Mouse (Mus musculus) CD4-positive naive resting alpha-beta T cell, adult 57 days (primary cell): ENCODE measurements around the gene Ddx25. TPM values are rescaled to one million over a fixed set of nuclear protein-coding genes. Genes with fewer than 3 reads are reported as not detected.

Experiments used
- total RNA-seq: library from RNA; stranded (reverse); gene quantifications from one replicate; pipeline ENCODE4 v1.2.4, GENCODE M21; 2023

Gene Ddx25
- total RNA-seq, result 0.12 TPM

GRCm38 (mm10) chr9:35558257-35559008, at the start of gene Ddx25, which contains the start of gene Pus3:
Gene Ddx25 (minus strand): TSS chr9:35558528.
Gene Pus3 (plus strand): TSS chr9:35558595.

DNA sequence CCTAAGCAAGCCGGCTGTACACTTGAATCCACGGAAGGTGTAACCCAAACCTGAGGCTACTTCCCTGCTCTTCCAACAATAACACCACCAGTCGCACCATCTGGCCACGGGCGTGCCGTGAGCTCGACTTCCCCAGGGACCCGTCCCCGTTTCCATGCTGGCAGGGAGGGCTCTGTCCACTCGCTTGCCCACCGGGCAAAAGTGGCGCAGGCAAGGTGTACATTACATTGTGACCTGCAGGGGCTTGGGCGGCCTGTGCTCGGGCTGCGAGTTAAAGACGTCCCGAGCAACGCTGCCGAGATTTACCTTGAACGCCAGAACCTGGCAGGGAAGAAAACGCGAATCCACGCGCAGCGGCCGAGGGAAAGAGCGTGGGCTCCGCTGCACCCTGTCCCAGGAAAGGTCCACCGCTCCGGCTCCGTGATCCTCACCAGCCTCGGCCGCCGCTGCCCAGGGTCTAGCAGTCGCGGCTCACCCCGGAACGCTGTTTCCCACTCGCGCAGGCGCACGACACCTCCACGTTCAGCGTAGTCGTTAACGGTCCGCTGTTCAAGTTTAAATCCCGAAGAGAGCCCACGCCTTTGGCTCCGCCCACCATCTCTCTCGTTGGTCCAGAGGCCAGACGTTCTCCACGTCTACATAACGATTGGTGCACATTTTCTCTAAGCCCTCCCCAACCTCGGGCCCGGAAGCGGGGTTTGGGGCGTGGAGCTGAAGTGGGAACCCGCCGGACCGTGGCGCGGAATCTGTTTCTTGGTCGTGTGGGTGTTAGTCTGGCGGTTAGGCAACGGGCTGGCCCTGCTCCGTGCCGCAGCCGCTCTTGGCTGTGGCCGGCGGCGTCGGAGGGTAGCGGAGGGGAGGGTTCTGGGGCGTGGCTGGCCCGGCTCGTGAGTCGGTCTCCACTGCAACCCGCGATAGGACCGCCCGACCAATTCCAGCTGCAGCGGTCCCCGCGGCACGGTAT, 11.5 kb upstream of the Ddx25 start, which contains the start of the genes Pate2 and Hyls1:
Gene Pate2 (plus strand): TSS at position 714 of the 964 bp plus-strand sequence.
Gene Hyls1 (minus strand): TSS at position 828 of the 964 bp plus-strand sequence.

GRCm38 (mm10) chr9:35518169-35518568, 40.2 kb downstream of the Ddx25 start, which contains the start of gene Gm1113:
Gene Gm1113 (minus strand): TSS chr9:35518269.

Other genes starting within 250 kb of the Ddx25 start
- gene Cdon, start 137.4 kb downstream of the Ddx25 start, total RNA-seq, result 28.0 TPM
- gene Gm1113, start 40.3 kb downstream of the Ddx25 start, total RNA-seq, result not detected
- 29.5 TPM for gene Pus3, start 67 bp upstream of the Ddx25 start, total RNA-seq
- not detected for gene Pate2, start 11.8 kb upstream of the Ddx25 start, total RNA-seq
- 8.9 TPM for gene Hyls1, start 11.9 kb upstream of the Ddx25 start, total RNA-seq
- gene Pate4, start 53.4 kb upstream of the Ddx25 start, total RNA-seq, result not detected
- not detected for gene Pate3, start 89.7 kb upstream of the Ddx25 start, total RNA-seq
- not detected for gene Pate1, start 128.9 kb upstream of the Ddx25 start, total RNA-seq
- gene Gm17677, start 182.5 kb upstream of the Ddx25 start, total RNA-seq, result not detected
- gene Gm17727, start 219.6 kb upstream of the Ddx25 start, total RNA-seq, result not detected
- gene Gm27235, start 231.6 kb upstream of the Ddx25 start, total RNA-seq, result not detected
- gene D730048I06Rik, start 231.6 kb upstream of the Ddx25 start, total RNA-seq, result not detected